In genomic region chr12:71936636-71937035, GRCm38 (mm10) we compare ENCODE assay signal across 12 mouse cellular contexts.
DNase-seq lines count a peak whose midpoint lies in the region; ATAC-seq lines count a peak whose summit lies in the region.
"Had no signal": no experiment of that assay in that cellular context is flagged by ENCODE, and none has a peak within 500 bp of the region (broad histone marks: within the 10 kb centered on the region; RNA-seq: fewer than 3 reads in every experiment).

No protein-coding gene starts in this region.

- H3K27me3 ChIP-seq in heart, embryonic 10.5 days (ENCODE audit: insufficient read depth, poor library complexity, severe bottlenecking): no peaks in the 10 kb centered on the region
- no peaks in the 10 kb centered on the region for H3K27me3 ChIP-seq in liver, embryonic 13.5 days
- H3K27me3 ChIP-seq: limb, embryonic 12.5 days; stomach, embryonic 15.5 days had no signal

- ATAC-seq in liver, embryonic 13.5 days (ENCODE audit: low read depth): no peak
- peak; percentile 40 for ATAC-seq in megakaryocyte, adult 5-6 weeks (ENCODE audit: poor library complexity, severe bottlenecking)
- ATAC-seq in frontal cortex, adult (ENCODE audit: low TSS enrichment): no peak

- peaks cover 11% of the 10 kb centered on the region; the same call in 1 of the 2 replicates for H3K36me3 ChIP-seq in heart, embryonic 10.5 days
- H3K36me3 ChIP-seq in liver, embryonic 13.5 days: peaks cover 48% of the 10 kb centered on the region
- H3K36me3 ChIP-seq: stomach, embryonic 15.5 days had no signal

- H3K4me3 ChIP-seq in heart, embryonic 10.5 days: no peak overlapping the region
- no peak overlapping the region for H3K4me3 ChIP-seq in liver, embryonic 13.5 days (replicated peaks)
- H3K4me3 ChIP-seq: limb, embryonic 12.5 days; stomach, embryonic 15.5 days had no signal

- peaks cover 76% of the 10 kb centered on the region for H3K4me1 ChIP-seq in heart, embryonic 10.5 days
- H3K4me1 ChIP-seq in liver, embryonic 13.5 days (replicated peaks): peaks cover 64% of the 10 kb centered on the region
- H3K4me1 ChIP-seq: stomach, embryonic 15.5 days had no signal

- 59% methylated on average over 1 of the region's 1 CpGs for WGBS in heart, embryonic 10.5 days
- WGBS in liver, embryonic 13.5 days (ENCODE audit: insufficient replicate concordance): 76% methylated on average over 1 of the region's 1 CpGs

- H3K4me2 ChIP-seq in liver, embryonic 13.5 days: no peak overlapping the region
- H3K4me2 ChIP-seq: limb, embryonic 12.5 days; stomach, embryonic 15.5 days had no signal

- no peak overlapping the region for H3K9ac ChIP-seq in liver, embryonic 13.5 days
- H3K9ac ChIP-seq: limb, embryonic 12.5 days; stomach, embryonic 15.5 days had no signal

- peak overlapping the region; percentile 86; the same call in 1 of the 2 replicates for H3K27ac ChIP-seq in heart, embryonic 10.5 days
- H3K27ac ChIP-seq in liver, embryonic 13.5 days: peak overlapping the region; percentile 47
- H3K27ac ChIP-seq: limb, embryonic 12.5 days; stomach, embryonic 15.5 days had no signal

- H3K9me3 ChIP-seq in heart, embryonic 10.5 days: no peaks in the 10 kb centered on the region
- H3K9me3 ChIP-seq in liver, embryonic 13.5 days (replicated peaks): no peaks in the 10 kb centered on the region
- H3K9me3 ChIP-seq: limb, embryonic 12.5 days; stomach, embryonic 15.5 days had no signal

- intact Hi-C loops in left cerebral cortex, postnatal 4 days (cut with DNase I): no loop called here

- DNase-seq in gastrocnemius, adult 18-20 months (ENCODE audit: low spot score): peak; percentile 45
- DNase-seq in gastrocnemius, postnatal 25 days: no peak
- no peak for DNase-seq in heart, embryonic 10.5 days (ENCODE audit: low spot score)
- no peak for DNase-seq in liver, embryonic 13.5 days
- DNase-seq in left cerebral cortex, postnatal 4 days: no peak
- no peak for DNase-seq in gastrocnemius, adult 8-10 months (ENCODE audit: low spot score in 2 of 2)
- DNase-seq: B cell, adult 2 months; retina, postnatal 1 day had no signal
